Mouse (Mus musculus): ENCODE data around the gene Kif12. TPM values are rescaled to one million over a fixed set of nuclear protein-coding genes. Genes with fewer than 3 reads are reported as not detected.

The Kif12 gene
- polyA plus RNA-seq (2011; ENCODE audit: insufficient read depth, insufficient read length, low replicate concordance, missing spikeins), result not detected in 2 replicates

GRCm38 (mm10) chr4:63171969-63172685 lies at the start of gene Kif12:
Gene Kif12, minus strand, starts transcription at chr4:63172131.
- no peak within 1 kb of the TSS for H3K27ac ChIP-seq (ENCODE audit: control insufficient read depth, insufficient read depth, low read depth, low read length, poor library complexity)
- WGBS, result 83% methylated on average over 4 of the region's 4 CpGs
- no peaks in the 10 kb centered on the region for H3K4me1 ChIP-seq (ENCODE audit: control insufficient read depth, insufficient read depth, low read length)
- TF ChIP-seq POLR2A (IDR thresholded peaks at IDR 0.05; ENCODE audit: borderline replicate concordance, control insufficient read depth, low read depth, low read length), result no peak
- no peak for TF ChIP-seq CTCF (IDR thresholded peaks at IDR 0.05; ENCODE audit: control insufficient read depth, insufficient read depth, low read length)
- H3K4me3 ChIP-seq (replicated peaks; ENCODE audit: control insufficient read depth, low read depth, low read length), result no peak within 1 kb of the TSS

- H3K27ac ChIP-seq (ENCODE audit: control insufficient read depth, insufficient read depth, low read depth, low read length, poor library complexity), result no peak overlapping the region
- H3K4me1 ChIP-seq (ENCODE audit: control insufficient read depth, insufficient read depth, low read length), result no peaks in the 10 kb centered on the region
- TF ChIP-seq POLR2A (IDR thresholded peaks at IDR 0.05; ENCODE audit: borderline replicate concordance, control insufficient read depth, low read depth, low read length) (no peak), CTCF (IDR thresholded peaks at IDR 0.05; ENCODE audit: control insufficient read depth, insufficient read depth, low read length) (no peak)
- H3K4me3 ChIP-seq (replicated peaks; ENCODE audit: control insufficient read depth, low read depth, low read length), result no peak overlapping the region
- WGBS, result 82% methylated on average over 15 of the region's 15 CpGs
Measured at GRCm38 (mm10) chr4:63221096-63221958, 49.4 kb upstream of the Kif12 start.

GRCm38 (mm10) chr4:63219635-63220034 lies 47.7 kb upstream of the Kif12 start:
- WGBS, result 88% methylated on average over 6 of the region's 6 CpGs
- H3K27ac ChIP-seq (ENCODE audit: control insufficient read depth, insufficient read depth, low read depth, low read length, poor library complexity), result no peak overlapping the region
- no peaks in the 10 kb centered on the region for H3K4me1 ChIP-seq (ENCODE audit: control insufficient read depth, insufficient read depth, low read length)
- TF ChIP-seq POLR2A (IDR thresholded peaks at IDR 0.05; ENCODE audit: borderline replicate concordance, control insufficient read depth, low read depth, low read length) (no peak), CTCF (IDR thresholded peaks at IDR 0.05; ENCODE audit: control insufficient read depth, insufficient read depth, low read length) (no peak)
- H3K4me3 ChIP-seq (replicated peaks; ENCODE audit: control insufficient read depth, low read depth, low read length), result no peak overlapping the region

- 70% methylated on average over 3 of the region's 3 CpGs for WGBS
- no peak for TF ChIP-seq POLR2A (IDR thresholded peaks at IDR 0.05; ENCODE audit: borderline replicate concordance, control insufficient read depth, low read depth, low read length)
- no peak for TF ChIP-seq CTCF (IDR thresholded peaks at IDR 0.05; ENCODE audit: control insufficient read depth, insufficient read depth, low read length)
- no peaks in the 10 kb centered on the region; the same call in 1 of the 2 replicates for H3K4me1 ChIP-seq (ENCODE audit: control insufficient read depth, insufficient read depth, low read length)
- no peak overlapping the region for H3K27ac ChIP-seq (ENCODE audit: control insufficient read depth, insufficient read depth, low read depth, low read length, poor library complexity)
- no peak overlapping the region for H3K4me3 ChIP-seq (replicated peaks; ENCODE audit: control insufficient read depth, low read depth, low read length)
Measured at GRCm38 (mm10) chr4:63219059-63219458, 47.1 kb upstream of the Kif12 start.

- 62% methylated on average over 6 of the region's 6 CpGs for WGBS
- no peak overlapping the region for H3K4me3 ChIP-seq (replicated peaks; ENCODE audit: control insufficient read depth, low read depth, low read length)
- no peak overlapping the region for H3K27ac ChIP-seq (ENCODE audit: control insufficient read depth, insufficient read depth, low read depth, low read length, poor library complexity)
- TF ChIP-seq POLR2A (IDR thresholded peaks at IDR 0.05; ENCODE audit: borderline replicate concordance, control insufficient read depth, low read depth, low read length) (no peak), CTCF (IDR thresholded peaks at IDR 0.05; ENCODE audit: control insufficient read depth, insufficient read depth, low read length) (no peak)
- no peaks in the 10 kb centered on the region; the same call in 1 of the 2 replicates for H3K4me1 ChIP-seq (ENCODE audit: control insufficient read depth, insufficient read depth, low read length)
Measured at GRCm38 (mm10) chr4:63217513-63217912, 45.6 kb upstream of the Kif12 start.

- Histone ChIP-seq H3K27ac (ENCODE audit: control insufficient read depth, insufficient read depth, low read depth, low read length, poor library complexity) (no peak overlapping the region), H3K4me1 (ENCODE audit: control insufficient read depth, insufficient read depth, low read length) (no peaks in the 10 kb centered on the region; the same call in 1 of the 2 replicates), H3K4me3 (replicated peaks; ENCODE audit: control insufficient read depth, low read depth, low read length) (no peak overlapping the region)
- WGBS, result 54% methylated on average over 9 of the region's 9 CpGs
- TF ChIP-seq CTCF (IDR thresholded peaks at IDR 0.05; ENCODE audit: control insufficient read depth, insufficient read depth, low read length) (no peak), POLR2A (IDR thresholded peaks at IDR 0.05; ENCODE audit: borderline replicate concordance, control insufficient read depth, low read depth, low read length) (no peak)
Measured at GRCm38 (mm10) chr4:63216566-63216965, 44.6 kb upstream of the Kif12 start.

- Histone ChIP-seq H3K4me1 (ENCODE audit: control insufficient read depth, insufficient read depth, low read length) (no peaks in the 10 kb centered on the region; the same call in 1 of the 2 replicates), H3K4me3 (replicated peaks; ENCODE audit: control insufficient read depth, low read depth, low read length) (peak overlapping the region; percentile 38), H3K27ac (ENCODE audit: control insufficient read depth, insufficient read depth, low read depth, low read length, poor library complexity) (no peak overlapping the region)
- 14% methylated on average over 24 of the region's 24 CpGs for WGBS
- peak; percentile 24; the same call in 1 of the 2 replicates for TF ChIP-seq CTCF (IDR thresholded peaks at IDR 0.05; ENCODE audit: control insufficient read depth, insufficient read depth, low read length)
- no peak for TF ChIP-seq POLR2A (IDR thresholded peaks at IDR 0.05; ENCODE audit: borderline replicate concordance, control insufficient read depth, low read depth, low read length)
Measured at GRCm38 (mm10) chr4:63215993-63216531, 44.1 kb upstream of the Kif12 start.
